Mouse (Mus musculus): Measurements from ENCODE around the gene Timm9. TPM values are rescaled to one million over a fixed set of nuclear protein-coding genes. Genes with fewer than 3 reads are reported as not detected.

Timm9 gene
- polyA plus RNA-seq, 1 experiment from 2014 or later = 73.8 TPM

DNA sequence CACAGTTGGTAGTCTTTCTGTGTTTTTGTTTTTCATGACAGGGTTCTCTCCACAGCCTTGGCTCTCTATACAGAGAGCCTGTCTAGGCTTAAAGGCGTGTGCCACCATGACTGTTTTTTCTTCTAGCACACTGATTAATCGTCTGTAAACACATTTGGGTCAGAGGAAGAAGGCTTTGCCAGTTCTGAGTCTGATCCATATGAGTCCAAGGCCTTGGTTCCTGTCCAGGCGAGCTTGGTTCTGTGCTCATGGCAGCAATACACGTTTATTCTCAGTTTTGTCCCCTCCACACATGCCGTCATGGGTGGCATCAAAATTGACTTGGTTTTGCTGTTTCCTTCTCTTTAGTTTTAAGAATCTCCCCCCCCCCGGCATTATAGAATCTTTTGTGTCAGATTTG lies 13.0 kb upstream of the Timm9 start:
- WGBS = 92% methylated on average over 6 of the region's 6 CpGs
- Histone ChIP-seq H3K27ac (ENCODE audit: low read depth, low read length) (no peak overlapping the region), H3K27me3 (ENCODE audit: control insufficient read depth, insufficient read depth, low read length) (no peaks in the 10 kb centered on the region), H3K4me2 (replicated peaks; ENCODE audit: low read depth, low read length) (no peak overlapping the region), H3K4me1 (replicated peaks; ENCODE audit: control insufficient read depth, insufficient read depth, low read length) (no peaks in the 10 kb centered on the region), H3K9ac (ENCODE audit: low read depth, low read length) (no peak overlapping the region), H3K36me3 (ENCODE audit: control insufficient read depth, insufficient read depth, low read length) (peaks cover 5% of the 10 kb centered on the region; the same call in 1 of the 2 replicates), H3K4me3 (ENCODE audit: low read depth, low read length) (no peak overlapping the region), H3K9me3 (ENCODE audit: control insufficient read depth, low read length) (no peaks in the 10 kb centered on the region)
- ATAC-seq (ENCODE audit: low FRiP score) = no peak
- DNase-seq (ENCODE audit: low spot score) = no peak

DNA sequence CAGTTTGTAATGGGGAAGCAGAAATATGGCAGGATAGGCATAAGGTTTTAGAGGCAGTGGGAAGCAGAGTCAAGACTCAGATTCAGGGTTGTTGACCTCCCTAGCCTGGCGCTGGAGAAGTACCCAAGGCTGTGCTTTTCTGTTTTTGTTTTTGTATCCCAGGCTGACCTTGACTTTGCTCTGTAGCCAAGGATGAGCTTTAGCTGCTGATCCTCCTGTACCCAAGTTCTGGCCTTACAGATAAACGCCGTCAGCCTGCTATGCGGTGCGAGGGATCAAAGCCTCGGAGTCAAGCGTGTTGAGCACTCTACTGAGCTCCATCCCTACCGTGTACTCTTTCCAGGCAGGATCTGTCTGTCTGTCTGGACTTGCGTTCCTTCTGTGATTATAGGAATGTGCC lies 12.3 kb upstream of the Timm9 start:
- H3K27ac ChIP-seq (ENCODE audit: low read depth, low read length) = no peak overlapping the region
- no peak for ATAC-seq (ENCODE audit: low FRiP score)
- peaks cover 5% of the 10 kb centered on the region; the same call in 1 of the 2 replicates for H3K36me3 ChIP-seq (ENCODE audit: control insufficient read depth, insufficient read depth, low read length)

DNA sequence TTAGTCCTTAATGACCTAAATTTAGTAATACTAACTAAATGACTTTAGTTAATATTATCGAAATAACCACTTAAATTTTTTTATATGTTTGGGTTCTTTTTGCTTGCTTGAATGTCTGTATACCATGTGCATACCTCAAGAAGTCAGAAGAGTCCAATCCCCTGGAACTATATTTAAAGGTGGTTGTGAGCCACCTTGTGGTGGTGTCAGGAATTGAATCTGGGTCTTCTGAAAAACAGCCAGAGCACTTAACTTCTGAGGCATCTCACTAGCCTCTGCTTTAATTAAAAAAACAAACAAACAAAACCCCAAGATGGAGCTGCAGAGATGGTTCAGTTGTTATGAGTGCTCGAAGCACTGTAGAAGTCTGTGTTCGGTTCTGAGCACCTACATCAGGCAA lies 11.2 kb upstream of the Timm9 start:
- Histone ChIP-seq H3K27ac (ENCODE audit: low read depth, low read length) (no peak overlapping the region), H3K36me3 (ENCODE audit: control insufficient read depth, insufficient read depth, low read length) (peaks cover 6% of the 10 kb centered on the region)
- WGBS = 84% methylated on average over 3 of the region's 3 CpGs

More for the DNA sequence above, 12.3 kb upstream of the Timm9 start:
- Histone ChIP-seq H3K4me1 (replicated peaks; ENCODE audit: control insufficient read depth, insufficient read depth, low read length) (no peaks in the 10 kb centered on the region), H3K4me2 (replicated peaks; ENCODE audit: low read depth, low read length) (no peak overlapping the region), H3K4me3 (ENCODE audit: low read depth, low read length) (no peak overlapping the region), H3K9ac (ENCODE audit: low read depth, low read length) (no peak overlapping the region), H3K9me3 (ENCODE audit: control insufficient read depth, low read length) (no peaks in the 10 kb centered on the region), H3K27me3 (ENCODE audit: control insufficient read depth, insufficient read depth, low read length) (no peaks in the 10 kb centered on the region)
- 97% methylated on average over 9 of the region's 9 CpGs for WGBS
- no peak for DNase-seq (ENCODE audit: low spot score)

DNA sequence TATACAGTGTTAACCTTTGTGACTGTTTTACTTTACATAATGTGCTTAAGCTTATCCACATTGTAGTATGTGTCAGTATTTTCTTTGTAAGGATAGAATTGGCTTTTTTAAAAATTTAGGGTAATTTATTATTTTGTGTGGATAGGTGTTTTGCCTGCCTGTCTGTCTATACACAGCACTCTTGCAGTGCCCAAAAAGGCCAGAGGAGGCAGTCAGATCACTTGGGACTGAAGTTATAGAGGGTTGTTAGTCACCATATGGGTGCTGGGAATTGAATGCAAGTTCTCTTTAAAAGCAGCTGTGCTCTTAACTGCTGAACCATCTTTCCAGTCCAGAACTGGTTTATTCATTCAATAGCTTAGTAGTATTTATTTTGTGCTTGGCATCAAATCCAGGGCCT lies 4.7 kb upstream of the Timm9 start:
- no peaks in the 10 kb centered on the region for H3K9me3 ChIP-seq (ENCODE audit: control insufficient read depth, low read length)
- no peaks in the 10 kb centered on the region; the same call in 1 of the 2 replicates for H3K4me1 ChIP-seq (replicated peaks; ENCODE audit: control insufficient read depth, insufficient read depth, low read length)
- no peak for ATAC-seq (ENCODE audit: low FRiP score)
- no peak overlapping the region for H3K4me2 ChIP-seq (replicated peaks; ENCODE audit: low read depth, low read length)
- H3K9ac ChIP-seq (ENCODE audit: low read depth, low read length) = no peak overlapping the region
- no peak overlapping the region for H3K4me3 ChIP-seq (ENCODE audit: low read depth, low read length)
- H3K27me3 ChIP-seq (ENCODE audit: control insufficient read depth, insufficient read depth, low read length) = no peaks in the 10 kb centered on the region
- DNase-seq (ENCODE audit: low spot score) = no peak
- H3K36me3 ChIP-seq (ENCODE audit: control insufficient read depth, insufficient read depth, low read length) = peaks cover 6% of the 10 kb centered on the region; the same call in 1 of the 2 replicates
- no peak overlapping the region for H3K27ac ChIP-seq (ENCODE audit: low read depth, low read length)

More for the DNA sequence above, 11.2 kb upstream of the Timm9 start:
- DNase-seq (ENCODE audit: low spot score) (peak; percentile 62), ATAC-seq (ENCODE audit: low FRiP score) (no peak)
- no peak overlapping the region for H3K4me3 ChIP-seq (ENCODE audit: low read depth, low read length)
- no peak overlapping the region for H3K9ac ChIP-seq (ENCODE audit: low read depth, low read length)
- no peaks in the 10 kb centered on the region for H3K27me3 ChIP-seq (ENCODE audit: control insufficient read depth, insufficient read depth, low read length)
- H3K4me1 ChIP-seq (replicated peaks; ENCODE audit: control insufficient read depth, insufficient read depth, low read length) = no peaks in the 10 kb centered on the region
- no peak overlapping the region for H3K4me2 ChIP-seq (replicated peaks; ENCODE audit: low read depth, low read length)
- no peaks in the 10 kb centered on the region for H3K9me3 ChIP-seq (ENCODE audit: control insufficient read depth, low read length)

DNA sequence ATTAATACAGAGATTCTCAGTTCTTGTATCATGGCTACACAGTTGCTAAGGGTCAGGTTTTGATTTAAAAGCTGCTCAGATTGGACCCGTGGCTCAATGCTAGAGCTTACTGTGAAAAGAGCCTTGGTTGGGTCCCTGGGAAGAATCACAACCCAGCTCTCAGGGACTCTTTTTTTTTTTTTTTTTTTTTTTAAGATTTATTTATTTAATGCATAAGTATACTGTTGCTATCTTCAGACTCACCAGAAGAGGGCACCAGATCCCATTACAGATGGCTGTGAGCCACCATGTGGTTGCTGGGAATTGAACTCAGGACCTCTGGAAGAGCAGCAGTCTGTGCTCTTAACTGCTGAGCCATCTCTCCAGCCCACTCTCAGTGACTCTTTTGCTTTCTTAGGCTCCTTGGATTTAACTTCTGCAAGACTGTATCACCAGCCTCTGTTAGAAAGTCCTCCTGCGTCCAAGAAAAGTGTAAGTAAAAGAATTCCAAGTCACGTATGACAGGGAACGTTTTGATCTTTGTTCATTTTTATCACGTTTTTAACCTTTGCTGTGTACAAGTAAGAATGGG lies 2.9 kb upstream of the Timm9 start:
- Histone ChIP-seq H3K9ac (ENCODE audit: low read depth, low read length) (no peak overlapping the region), H3K36me3 (ENCODE audit: control insufficient read depth, insufficient read depth, low read length) (peaks cover 6% of the 10 kb centered on the region; the same call in 1 of the 2 replicates), H3K4me3 (ENCODE audit: low read depth, low read length) (no peak overlapping the region), H3K4me1 (replicated peaks; ENCODE audit: control insufficient read depth, insufficient read depth, low read length) (no peaks in the 10 kb centered on the region; the same call in 1 of the 2 replicates), H3K4me2 (replicated peaks; ENCODE audit: low read depth, low read length) (no peak overlapping the region), H3K27ac (ENCODE audit: low read depth, low read length) (no peak overlapping the region), H3K9me3 (ENCODE audit: control insufficient read depth, low read length) (no peaks in the 10 kb centered on the region), H3K27me3 (ENCODE audit: control insufficient read depth, insufficient read depth, low read length) (no peaks in the 10 kb centered on the region)
- ATAC-seq (ENCODE audit: low FRiP score) (no peak), DNase-seq (ENCODE audit: low spot score) (no peak)
- WGBS = 79% methylated on average over 5 of the region's 5 CpGs

DNA sequence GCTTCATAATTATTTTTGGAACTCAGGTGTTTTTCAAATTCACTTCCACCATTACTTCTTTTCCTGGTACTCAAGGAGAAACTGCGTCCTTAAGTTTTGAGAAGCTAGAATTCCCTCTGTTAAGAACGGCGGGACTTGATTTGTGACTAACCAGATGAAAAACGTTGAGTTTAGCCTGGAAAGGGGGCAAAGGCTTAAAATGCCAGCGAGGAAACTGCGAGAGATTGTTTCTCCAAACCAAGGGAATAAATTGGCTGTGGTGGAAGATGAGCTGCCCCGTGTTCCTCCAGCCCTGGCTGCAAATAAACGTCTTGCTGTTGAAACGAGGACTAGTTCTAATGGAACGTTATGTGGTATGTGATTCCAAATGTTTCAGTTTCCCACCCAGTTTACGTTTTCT lies 1.2 kb upstream of the Timm9 start:
- H3K27ac ChIP-seq (ENCODE audit: low read depth, low read length) = no peak overlapping the region
- H3K4me1 ChIP-seq (replicated peaks; ENCODE audit: control insufficient read depth, insufficient read depth, low read length) = no peaks in the 10 kb centered on the region; the same call in 1 of the 2 replicates
- no peak for ATAC-seq (ENCODE audit: low FRiP score)
- no peaks in the 10 kb centered on the region for H3K9me3 ChIP-seq (ENCODE audit: control insufficient read depth, low read length)
- peak; percentile 6 for DNase-seq (ENCODE audit: low spot score)
- H3K27me3 ChIP-seq (ENCODE audit: control insufficient read depth, insufficient read depth, low read length) = no peaks in the 10 kb centered on the region
- peak overlapping the region; percentile 86; the same call in 1 of the 2 replicates for H3K9ac ChIP-seq (ENCODE audit: low read depth, low read length)
- WGBS = 9% methylated on average over 11 of the region's 11 CpGs
- 0 out of 2 replicates have a peak, but pooled peaks cover 3% of the 10 kb centered on the region for H3K36me3 ChIP-seq (ENCODE audit: control insufficient read depth, insufficient read depth, low read length)
- peak overlapping the region; percentile 59 for H3K4me2 ChIP-seq (replicated peaks; ENCODE audit: low read depth, low read length)
- peak overlapping the region; percentile 96 for H3K4me3 ChIP-seq (ENCODE audit: low read depth, low read length)

DNA sequence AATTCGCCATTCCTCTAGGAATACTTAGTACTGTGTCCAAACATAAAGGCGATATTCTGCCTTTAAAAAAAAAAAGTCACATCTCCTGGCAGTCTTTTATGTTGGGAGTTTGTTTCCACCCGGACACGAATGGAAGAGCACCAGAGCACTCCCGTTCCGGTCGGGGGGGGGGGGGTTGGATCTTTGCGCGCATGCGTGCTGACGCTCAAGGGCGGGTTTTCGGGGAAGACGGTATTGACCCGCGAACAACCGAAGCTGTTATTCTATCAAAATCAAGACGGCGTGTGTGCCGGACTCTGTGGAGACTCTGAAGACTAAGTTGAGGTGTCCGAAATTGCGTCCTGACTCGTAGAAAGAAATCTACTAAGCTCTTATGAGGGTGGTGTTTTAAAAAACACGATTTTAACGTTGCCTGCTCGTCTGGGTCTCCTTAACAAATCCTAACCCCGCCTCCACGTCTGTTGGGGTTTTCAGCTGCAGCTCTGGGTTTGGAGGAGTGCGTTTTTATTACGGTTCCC lies 549 bp upstream of the Timm9 start:
- H3K4me1 ChIP-seq (replicated peaks; ENCODE audit: control insufficient read depth, insufficient read depth, low read length) = no peaks in the 10 kb centered on the region; the same call in 1 of the 2 replicates
- peak overlapping the region; percentile 59 for H3K4me2 ChIP-seq (replicated peaks; ENCODE audit: low read depth, low read length)
- H3K9me3 ChIP-seq (ENCODE audit: control insufficient read depth, low read length) = no peaks in the 10 kb centered on the region
- ATAC-seq (ENCODE audit: low FRiP score) = peak; percentile 88
- under 1% methylated on average over 30 of the region's 30 CpGs for WGBS
- peak overlapping the region; percentile 51 for H3K27ac ChIP-seq (ENCODE audit: low read depth, low read length)
- peak; percentile 95 for DNase-seq (ENCODE audit: low spot score)
- no peaks in the 10 kb centered on the region for H3K27me3 ChIP-seq (ENCODE audit: control insufficient read depth, insufficient read depth, low read length)
- H3K4me3 ChIP-seq (ENCODE audit: low read depth, low read length) = peak overlapping the region; percentile 96
- peak overlapping the region; percentile 86 for H3K9ac ChIP-seq (ENCODE audit: low read depth, low read length)
- 0 out of 2 replicates have a peak, but pooled peaks cover 3% of the 10 kb centered on the region for H3K36me3 ChIP-seq (ENCODE audit: control insufficient read depth, insufficient read depth, low read length)

DNA sequence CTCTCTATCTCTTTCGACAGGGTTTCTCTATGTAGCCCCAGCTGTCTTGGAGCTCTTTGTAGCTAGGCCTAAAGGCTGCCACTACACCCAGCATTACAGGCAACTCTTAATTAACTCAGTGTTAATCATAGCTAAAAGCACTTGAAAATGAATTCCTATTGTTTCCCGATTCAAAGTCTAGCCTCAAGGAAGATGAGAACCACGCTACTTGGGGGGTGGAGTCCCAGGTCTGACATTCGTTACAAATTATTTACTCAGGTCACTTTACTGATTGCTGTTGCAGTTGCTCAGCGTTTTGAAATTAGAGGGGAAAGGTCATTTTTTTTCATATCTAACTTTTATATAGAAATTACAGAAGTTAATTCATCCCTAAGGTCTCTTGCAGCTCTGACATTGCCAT lies 903 bp downstream of the Timm9 start:
- Histone ChIP-seq H3K4me1 (replicated peaks; ENCODE audit: control insufficient read depth, insufficient read depth, low read length) (no peaks in the 10 kb centered on the region; the same call in 1 of the 2 replicates), H3K4me3 (ENCODE audit: low read depth, low read length) (peak overlapping the region; percentile 96), H3K9me3 (ENCODE audit: control insufficient read depth, low read length) (no peaks in the 10 kb centered on the region), H3K27me3 (ENCODE audit: control insufficient read depth, insufficient read depth, low read length) (no peaks in the 10 kb centered on the region), H3K4me2 (replicated peaks; ENCODE audit: low read depth, low read length) (peak overlapping the region; percentile 77), H3K9ac (ENCODE audit: low read depth, low read length) (no peak overlapping the region), H3K27ac (ENCODE audit: low read depth, low read length) (no peak overlapping the region), H3K36me3 (ENCODE audit: control insufficient read depth, insufficient read depth, low read length) (no peaks in the 10 kb centered on the region)
- 42% methylated on average over 5 of the region's 5 CpGs for WGBS
- no peak for ATAC-seq (ENCODE audit: low FRiP score)
- no peak for DNase-seq (ENCODE audit: low spot score)

DNA sequence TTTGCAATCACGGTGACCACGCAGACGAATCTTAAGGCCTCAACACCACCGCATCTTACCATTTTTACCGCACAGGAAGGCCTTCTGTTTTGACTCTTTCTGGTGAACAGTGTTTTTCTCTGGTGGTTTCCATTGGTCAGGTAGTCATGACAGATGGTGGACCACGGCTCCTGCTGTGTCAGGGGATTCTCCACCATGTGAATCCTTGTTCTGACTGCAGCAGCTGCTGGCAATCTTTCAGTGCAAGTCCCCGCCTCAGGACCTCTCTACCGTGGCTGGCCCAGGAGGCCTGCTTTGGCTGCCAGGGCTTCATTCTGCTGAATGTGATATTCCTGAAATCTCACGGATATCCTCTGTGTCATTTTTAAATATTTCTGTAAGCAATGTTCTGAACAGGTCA lies 13.2 kb downstream of the Timm9 start:
- Histone ChIP-seq H3K27ac (ENCODE audit: low read depth, low read length) (no peak overlapping the region), H3K27me3 (ENCODE audit: control insufficient read depth, insufficient read depth, low read length) (no peaks in the 10 kb centered on the region), H3K9ac (ENCODE audit: low read depth, low read length) (no peak overlapping the region), H3K4me3 (ENCODE audit: low read depth, low read length) (no peak overlapping the region), H3K9me3 (ENCODE audit: control insufficient read depth, low read length) (no peaks in the 10 kb centered on the region), H3K4me2 (replicated peaks; ENCODE audit: low read depth, low read length) (no peak overlapping the region), H3K36me3 (ENCODE audit: control insufficient read depth, insufficient read depth, low read length) (no peaks in the 10 kb centered on the region), H3K4me1 (replicated peaks; ENCODE audit: control insufficient read depth, insufficient read depth, low read length) (no peaks in the 10 kb centered on the region)
- 90% methylated on average over 9 of the region's 9 CpGs for WGBS
- no peak for ATAC-seq (ENCODE audit: low FRiP score)
- no peak for DNase-seq (ENCODE audit: low spot score)

Data from hindbrain, embryonic 11.5 days (tissue).